ENCODE assay signal across 33 mouse cellular contexts in genomic region chr8:76911206-76911605, GRCm38 (mm10).
"Had no signal": no experiment of that assay in that cellular context is flagged by ENCODE, and none has a peak within 500 bp of the region (broad histone marks: within the 10 kb centered on the region; RNA-seq: fewer than 3 reads in every experiment).

No protein-coding gene starts in this region.

- H3K4me1 ChIP-seq: heart, embryonic 10.5 days; heart, embryonic 12.5 days; heart, embryonic 13.5 days; heart, embryonic 15.5 days; hindbrain, embryonic 10.5 days; hindbrain, embryonic 12.5 days; hindbrain, embryonic 13.5 days; hindbrain, embryonic 15.5 days had no signal

- ATAC-seq: hindbrain, embryonic 16.5 days; hindbrain, postnatal 0 days; inflammation-experienced regulatory T-cells, adult 6 months had no signal

- DNase-seq: heart, postnatal 10 days; heart, postnatal 14 days; heart, postnatal 36 days; heart, postnatal 4 days; kidney, adult 11 months; kidney, adult 18-20 months; kidney, adult 2 months; kidney, adult 8-10 months; kidney, adult 9 months; kidney, postnatal 10 days; kidney, postnatal 14 days; kidney, postnatal 25 days; kidney, postnatal 36 days; kidney, postnatal 4 days; layer of hippocampus, adult 9-11 months; layer of hippocampus, postnatal 36 days had no signal

- H3K9me3 ChIP-seq: heart, embryonic 10.5 days; heart, embryonic 12.5 days; heart, embryonic 13.5 days; heart, embryonic 15.5 days; hindbrain, embryonic 10.5 days; hindbrain, embryonic 12.5 days; hindbrain, embryonic 13.5 days; hindbrain, embryonic 15.5 days; kidney, embryonic 15.5 days had no signal

- H3K4me2 ChIP-seq: heart, embryonic 11.5 days; heart, embryonic 12.5 days; heart, embryonic 13.5 days; heart, embryonic 15.5 days; hindbrain, embryonic 12.5 days; hindbrain, embryonic 13.5 days; hindbrain, embryonic 14.5 days; hindbrain, embryonic 15.5 days; kidney, embryonic 15.5 days had no signal

- H3K4me3 ChIP-seq: heart, embryonic 10.5 days; heart, embryonic 12.5 days; heart, embryonic 13.5 days; heart, embryonic 15.5 days; hindbrain, embryonic 10.5 days; hindbrain, embryonic 12.5 days; hindbrain, embryonic 13.5 days; hindbrain, embryonic 15.5 days; kidney, embryonic 15.5 days; layer of hippocampus, adult 2 months; left cerebral cortex, adult 2 months had no signal

- H3K9ac ChIP-seq: heart, embryonic 12.5 days; heart, embryonic 13.5 days; heart, embryonic 15.5 days; hindbrain, embryonic 12.5 days; hindbrain, embryonic 13.5 days; hindbrain, embryonic 14.5 days; hindbrain, embryonic 15.5 days; kidney, embryonic 15.5 days had no signal

- H3K27me3 ChIP-seq: heart, embryonic 12.5 days; heart, embryonic 13.5 days; heart, embryonic 15.5 days; hindbrain, embryonic 12.5 days; hindbrain, embryonic 13.5 days; hindbrain, embryonic 15.5 days; kidney, embryonic 15.5 days had no signal

- H3K27ac ChIP-seq: heart, embryonic 10.5 days; heart, embryonic 13.5 days; heart, embryonic 15.5 days; hindbrain, embryonic 10.5 days; hindbrain, embryonic 12.5 days; hindbrain, embryonic 13.5 days; hindbrain, embryonic 14.5 days; hindbrain, embryonic 15.5 days; hindbrain, postnatal 0 days; kidney, embryonic 15.5 days; kidney, postnatal 0 days; layer of hippocampus, adult 2 months; left cerebral cortex, adult 2 months had no signal

- H3K36me3 ChIP-seq: heart, embryonic 10.5 days; heart, embryonic 12.5 days; heart, embryonic 15.5 days; hindbrain, embryonic 10.5 days; hindbrain, embryonic 12.5 days; hindbrain, embryonic 13.5 days; hindbrain, embryonic 15.5 days; kidney, embryonic 15.5 days had no signal
